Mouse (Mus musculus) urinary bladder, postnatal 25 days (tissue): ENCODE measurements around the gene Hip1r.

Experiments used
- DNase-seq: peaks from one replicate; pipeline ENCODE4 v3.0.0; 2022; ENCODE audit warnings: low spot score

Gene Hip1r

DNA sequence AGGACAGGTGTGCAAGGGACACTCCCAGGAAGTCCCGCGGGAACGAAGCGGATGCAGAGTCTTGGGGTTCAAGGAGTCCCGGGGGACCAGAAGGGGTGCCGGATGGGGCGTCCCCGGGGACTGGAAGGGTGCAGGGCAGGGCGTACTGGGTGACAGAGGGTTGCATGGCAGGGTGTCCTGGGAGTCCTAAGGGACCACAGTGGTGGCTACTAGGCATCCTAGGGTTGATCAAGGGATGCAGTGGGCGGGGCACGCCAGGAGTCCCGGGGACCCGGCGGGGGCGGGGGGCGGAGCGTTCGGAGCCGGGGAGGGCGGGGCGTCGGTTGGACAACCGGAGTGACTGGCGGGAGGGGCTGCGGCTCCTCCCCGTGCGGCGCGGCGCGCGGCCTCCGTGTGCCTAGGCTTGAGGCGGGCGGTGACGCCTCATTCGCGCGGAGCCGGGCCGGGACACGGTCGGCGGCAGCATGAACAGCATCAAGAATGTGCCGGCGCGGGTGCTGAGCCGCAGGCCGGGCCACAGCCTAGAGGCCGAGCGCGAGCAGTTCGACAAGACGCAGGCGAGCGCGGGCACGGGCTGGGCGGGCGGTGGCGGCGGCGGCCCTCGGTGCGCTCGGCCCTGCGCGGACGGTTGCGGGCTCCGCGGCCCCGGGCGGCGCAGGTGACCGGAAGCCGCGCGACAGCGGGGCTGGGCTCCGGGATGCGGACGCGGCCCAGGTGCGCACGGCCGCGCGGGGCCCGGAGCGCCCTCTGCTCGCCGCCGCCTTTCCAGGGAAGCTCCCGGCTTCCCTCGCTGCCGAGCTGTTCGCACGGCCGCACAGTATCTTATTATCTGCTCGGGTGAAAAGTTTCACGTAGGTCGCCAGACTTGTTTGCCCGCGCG lies at the start of gene Hip1r:
Hip1r (plus strand) TSS at position 330 of the 880 bp plus-strand sequence.
- peak; percentile 77 for DNase-seq

DNA sequence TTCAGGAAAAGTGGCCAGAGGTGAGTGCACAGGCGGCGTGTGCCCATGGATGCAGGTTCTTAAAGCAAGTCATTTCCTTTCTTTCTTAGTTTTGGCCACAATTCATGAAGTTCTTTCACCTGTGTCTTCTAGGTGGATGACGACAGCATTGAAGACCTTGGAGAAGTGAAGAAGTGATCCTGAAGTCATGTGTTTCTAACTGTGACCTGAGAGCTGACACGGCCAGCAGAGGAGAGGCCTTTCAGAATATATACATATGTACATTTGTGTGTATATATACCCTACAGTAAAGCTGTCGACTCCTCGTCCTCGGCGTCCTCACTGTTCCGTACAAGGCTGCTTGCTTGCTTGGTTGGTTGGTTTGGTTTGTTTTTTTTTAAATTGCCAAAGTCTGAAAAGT lies 46.3 kb upstream of the Hip1r start, which contains the start of gene Gm43518:
Gm43518 (plus strand) TSS at position 301 of the 400 bp plus-strand sequence.
- DNase-seq, result no peak

DNA sequence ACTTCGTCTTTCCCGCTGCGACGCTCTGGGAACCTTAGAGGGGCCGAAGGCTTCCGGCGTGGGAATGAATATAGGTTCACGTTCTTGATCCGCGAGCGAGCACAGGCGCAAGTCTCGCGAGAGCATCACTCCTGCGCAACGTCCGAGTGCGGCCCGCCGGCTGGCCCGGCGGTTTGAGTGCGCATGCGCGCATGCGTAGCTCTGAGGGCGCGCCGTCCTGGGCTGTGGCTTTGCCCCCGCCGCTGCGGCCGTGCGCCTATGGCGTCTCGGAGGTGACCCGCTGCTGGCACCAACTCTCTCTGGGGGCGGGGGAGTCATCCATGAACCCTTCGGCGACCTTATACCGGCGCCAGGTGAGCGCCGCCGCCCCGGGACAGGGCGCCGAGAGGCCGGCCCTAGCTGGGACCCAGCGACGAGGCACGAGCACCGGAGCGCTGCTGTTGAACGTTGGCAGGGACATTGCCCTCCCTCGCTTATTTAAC lies 42.9 kb upstream of the Hip1r start, which contains the start of gene Ccdc62:
Ccdc62 (plus strand) TSS at position 172 of the 482 bp plus-strand sequence.
- peak; percentile 91 for DNase-seq

DNA sequence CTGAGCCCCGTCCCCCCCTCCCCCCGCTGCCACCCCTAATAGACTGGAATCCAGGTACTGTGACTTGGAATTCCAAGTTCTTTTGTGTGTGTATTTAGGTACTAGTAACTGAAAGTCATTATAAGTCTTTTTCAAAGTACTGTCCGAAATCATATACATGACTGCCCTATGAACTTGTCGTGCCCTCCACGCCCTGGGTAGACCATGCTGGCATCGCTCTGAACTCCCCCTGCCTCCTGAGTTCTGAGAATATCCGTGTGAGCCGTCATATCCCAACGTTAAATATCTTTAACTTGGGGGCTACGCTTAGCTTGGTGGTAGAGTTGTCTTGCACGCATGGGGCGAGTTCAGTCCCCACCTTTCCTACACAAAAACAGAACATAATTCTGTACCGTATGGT lies 42.3 kb upstream of the Hip1r start:
- DNase-seq, result no peak

DNA sequence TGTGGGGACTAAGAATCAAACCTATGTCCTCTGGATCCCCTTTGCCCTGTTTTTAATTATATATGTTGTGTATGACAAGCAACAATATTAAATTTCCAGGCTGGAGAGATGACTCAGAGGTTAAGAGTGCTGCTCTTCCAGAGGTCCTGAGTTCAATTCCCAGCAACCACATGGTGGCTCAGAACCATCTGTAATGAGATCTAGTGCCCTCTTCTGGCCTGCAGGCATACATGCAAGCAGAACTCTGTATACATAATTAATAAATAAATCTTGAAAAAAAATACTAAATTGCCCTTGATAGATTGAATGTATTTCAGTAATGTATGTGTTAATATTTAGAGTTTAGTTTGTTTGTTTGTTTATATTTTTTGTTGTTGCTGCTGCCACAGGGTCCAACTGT lies 40.5 kb upstream of the Hip1r start:
- DNase-seq, result no peak

DNA sequence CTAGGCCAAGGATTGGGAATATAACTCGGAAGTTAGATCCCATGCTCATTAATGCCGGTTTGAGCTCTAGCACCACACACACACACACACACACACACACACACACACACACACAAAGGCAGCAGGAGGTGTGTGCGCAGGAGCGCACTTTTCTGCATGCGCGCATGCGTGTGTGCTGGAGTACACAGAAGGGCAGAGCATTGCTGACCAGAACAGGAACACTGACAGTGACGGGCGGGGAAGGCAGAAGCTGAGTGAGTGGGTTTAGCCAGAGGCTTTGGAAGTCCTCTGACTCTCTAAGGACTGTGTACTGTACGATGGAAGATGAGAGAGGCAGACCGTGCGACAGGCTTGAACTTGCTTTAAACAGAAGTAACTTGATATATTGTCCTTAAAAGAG lies 39.9 kb upstream of the Hip1r start:
- DNase-seq, result no peak

DNA sequence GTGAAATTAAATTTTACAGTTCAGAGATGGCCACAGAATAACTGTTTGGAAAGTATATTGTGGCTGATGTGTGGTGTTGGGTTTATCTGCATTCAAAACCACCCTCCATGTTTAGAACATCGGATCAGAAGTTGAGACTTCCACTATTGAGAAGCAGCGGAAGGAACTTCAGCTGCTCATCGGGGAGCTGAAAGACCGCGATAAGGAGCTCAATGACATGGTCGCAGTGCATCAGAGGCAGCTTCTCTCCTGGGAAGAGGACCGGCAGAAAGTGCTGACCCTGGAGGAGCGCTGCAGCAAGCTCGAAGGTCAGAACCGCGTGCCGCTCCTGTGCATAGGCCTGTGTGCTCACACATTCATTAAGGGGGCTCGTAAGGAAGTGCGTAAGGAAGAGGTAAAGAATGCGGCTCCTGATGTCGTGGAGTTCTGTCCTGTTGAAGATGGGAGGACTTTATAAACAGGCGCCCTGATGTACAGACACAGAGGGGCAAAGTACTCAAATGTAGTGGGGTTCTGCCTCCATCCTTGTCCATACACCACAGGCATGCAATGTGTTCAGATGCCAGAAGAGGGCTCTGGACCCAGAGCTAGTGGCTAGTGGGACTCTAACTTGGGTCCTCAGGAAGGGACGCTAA lies 39.4 kb upstream of the Hip1r start:
- no peak for DNase-seq

DNA sequence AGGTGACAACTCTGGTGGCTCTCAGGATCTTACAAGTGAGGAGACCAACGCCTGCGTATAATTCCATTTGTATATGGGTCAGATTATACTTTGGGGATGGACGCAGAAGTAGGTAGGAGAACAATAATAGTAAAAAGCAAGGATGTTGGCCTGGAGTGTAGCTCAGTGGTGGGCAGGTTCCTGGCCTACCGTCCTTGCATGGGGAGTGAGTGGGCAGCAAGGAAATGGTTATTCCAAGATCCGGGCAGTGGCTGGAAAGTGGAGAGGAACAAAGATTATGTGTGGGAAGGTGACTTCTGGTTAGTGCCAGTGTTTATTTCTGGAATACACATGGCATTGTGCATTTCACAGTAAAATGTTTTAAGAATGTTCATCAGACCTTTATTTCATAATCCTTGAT lies 37.5 kb upstream of the Hip1r start:
- DNase-seq, result no peak

DNA sequence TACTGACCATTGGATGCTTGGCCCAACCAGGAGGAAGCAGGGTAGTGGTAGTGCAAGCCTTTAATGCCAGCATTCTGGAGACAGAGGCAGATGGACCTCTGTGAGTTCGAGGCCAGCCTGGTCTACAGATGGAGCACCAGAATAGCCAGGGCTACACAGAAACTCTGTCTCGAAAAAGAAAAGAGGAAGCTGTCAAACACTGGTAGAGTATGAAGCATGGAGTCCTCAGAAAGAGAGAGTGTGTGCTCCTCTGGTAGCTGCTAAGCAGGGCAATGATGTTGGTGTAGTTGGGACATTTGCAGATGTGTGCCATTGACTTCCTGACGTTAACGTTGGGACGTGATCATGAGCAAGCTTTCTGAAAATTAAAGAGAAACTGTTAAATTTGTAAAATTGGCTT lies 34.9 kb upstream of the Hip1r start:
- DNase-seq, result no peak

DNA sequence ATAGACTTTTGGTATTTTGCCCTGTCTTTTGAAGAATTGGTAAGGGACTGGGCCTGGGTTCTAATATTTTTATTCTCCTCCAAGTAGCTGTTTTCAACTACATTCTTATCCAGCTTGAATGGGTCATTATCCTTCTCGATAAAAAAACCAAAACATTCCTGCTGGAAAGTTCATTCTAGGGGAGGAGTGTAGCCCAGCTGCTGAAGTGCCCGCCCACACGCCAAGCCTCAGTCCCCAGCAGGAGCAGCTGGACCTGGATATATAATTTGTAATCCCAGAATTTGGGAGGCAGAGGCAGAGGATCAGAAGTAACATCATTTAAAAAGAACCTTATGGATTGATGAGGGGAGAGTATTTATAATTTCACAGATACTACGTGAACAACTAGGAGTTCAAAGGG lies 26.9 kb upstream of the Hip1r start:
- DNase-seq, result no peak

DNA sequence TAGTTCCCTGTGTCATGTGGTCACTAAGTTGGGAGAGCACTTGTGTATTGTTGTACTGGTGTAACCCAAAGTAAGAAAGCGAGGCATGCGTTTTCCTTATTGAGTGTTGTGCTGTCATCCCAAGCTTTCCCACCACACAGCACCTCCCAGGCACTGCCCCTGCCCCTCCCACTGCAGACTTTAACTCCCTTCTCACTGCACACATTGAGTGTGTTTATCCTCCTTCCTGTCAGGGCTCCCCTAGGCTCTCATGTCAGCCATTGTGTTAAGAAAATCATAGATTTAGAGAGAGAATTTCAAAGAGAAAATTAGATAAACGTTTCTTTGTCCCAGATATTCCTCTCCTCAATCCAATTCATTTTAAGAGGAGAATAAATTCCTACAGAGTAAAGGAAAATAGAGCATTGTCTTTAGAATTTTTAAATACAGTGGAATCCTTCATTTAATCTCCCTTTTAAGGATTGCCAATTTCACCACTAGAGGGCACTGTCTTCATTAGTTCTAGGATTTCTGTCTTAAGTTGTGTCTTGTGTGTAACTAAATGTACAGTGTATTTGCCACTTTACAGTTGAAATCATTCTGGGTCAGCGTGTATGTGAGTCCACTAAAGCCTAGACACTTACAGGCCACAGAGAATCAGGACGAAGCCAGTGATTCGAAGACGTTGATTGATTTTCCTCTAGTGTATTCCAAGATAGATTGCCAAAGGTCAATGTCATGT lies 26.2 kb upstream of the Hip1r start:
- DNase-seq, result no peak

DNA sequence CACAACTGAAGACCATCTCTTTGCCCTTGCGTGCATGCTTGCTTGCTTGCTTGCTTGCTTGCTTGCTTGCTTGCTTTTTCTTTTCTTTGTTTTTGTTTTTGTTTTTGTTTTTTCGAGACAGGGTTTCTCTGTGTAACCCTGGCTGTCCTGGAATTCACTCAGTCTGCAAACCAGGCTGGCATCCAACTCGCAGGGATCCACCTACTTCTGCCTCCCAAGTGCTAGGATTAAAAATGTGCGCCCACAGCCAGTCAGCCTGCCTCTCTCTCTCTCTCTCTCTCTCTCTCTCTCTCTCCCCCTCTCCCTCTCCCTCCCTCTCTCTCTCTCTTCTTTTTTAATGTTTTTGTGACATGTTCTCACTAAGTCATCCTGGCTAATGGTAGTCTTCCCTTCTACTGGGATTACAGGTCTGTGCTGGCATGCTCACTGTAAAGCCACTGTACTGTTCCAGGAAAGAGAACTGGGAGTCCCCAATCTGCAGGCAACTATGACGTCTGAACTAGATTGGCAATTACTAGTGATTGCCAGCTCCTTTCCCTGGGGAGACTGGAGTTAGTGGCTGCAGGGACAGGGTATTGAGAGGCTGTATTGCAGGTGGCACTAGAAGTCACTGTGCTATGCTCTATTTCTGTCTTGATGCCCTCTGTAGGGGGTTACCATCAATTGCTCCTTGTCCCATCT lies 20.9 kb upstream of the Hip1r start:
- no peak for DNase-seq

DNA sequence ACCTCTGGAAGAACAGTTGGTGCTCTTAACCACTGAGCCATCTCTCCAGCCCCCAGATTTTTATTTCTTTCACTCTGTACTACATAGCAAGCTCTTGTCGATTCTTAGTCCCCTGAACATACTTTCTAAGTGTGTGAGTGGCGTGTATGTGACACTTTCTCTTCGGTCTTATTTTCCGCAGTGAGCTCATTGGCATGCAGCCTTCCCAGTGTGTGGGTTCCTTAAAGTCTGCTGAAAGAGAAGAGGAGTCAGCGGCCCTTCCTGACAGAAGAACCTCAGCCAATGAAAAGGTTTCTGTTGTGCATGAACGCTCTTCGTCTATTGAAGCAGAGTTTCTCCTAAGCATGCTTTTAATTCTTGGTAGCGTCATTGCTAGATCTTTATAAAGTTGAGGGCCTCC lies 16.2 kb upstream of the Hip1r start:
- no peak for DNase-seq

DNA sequence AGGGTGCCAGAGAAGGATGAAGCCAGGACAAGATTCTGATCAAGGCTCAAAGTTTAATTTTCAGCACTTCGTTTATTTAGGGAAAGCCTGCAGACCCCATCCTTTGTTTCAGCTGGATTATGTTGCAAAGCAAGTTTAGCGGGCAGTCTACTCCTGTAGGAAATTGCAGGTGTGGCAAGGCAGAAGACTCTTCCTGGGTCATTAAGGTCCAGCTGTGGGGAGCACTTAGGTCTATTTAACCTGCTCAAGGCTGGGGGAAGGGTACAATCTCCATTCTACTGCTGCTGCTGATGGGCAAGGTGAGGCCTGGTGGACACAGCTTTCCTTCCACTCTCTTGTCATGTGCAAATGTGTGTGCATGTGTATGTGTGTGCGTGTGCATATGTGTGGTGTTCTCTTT lies 14.4 kb upstream of the Hip1r start:
- DNase-seq, result no peak

DNA sequence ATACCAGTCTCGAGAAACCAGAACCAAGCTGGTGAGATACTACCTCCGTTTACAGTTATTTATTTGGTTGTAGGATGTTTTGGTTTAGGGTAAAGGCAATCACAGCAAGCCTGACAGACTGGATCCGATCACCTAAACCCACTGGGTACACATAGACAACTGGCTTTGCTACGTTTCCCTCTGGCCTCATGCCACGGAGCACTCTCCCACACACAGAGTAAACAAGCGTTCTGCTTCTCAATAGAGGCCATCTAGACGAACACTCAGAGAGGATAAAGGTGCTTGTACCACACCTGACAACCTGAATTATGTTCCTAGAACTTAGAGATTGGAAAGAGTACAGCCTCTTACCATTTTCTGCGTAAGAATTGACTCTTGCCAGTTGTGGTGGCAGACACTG lies 13.3 kb upstream of the Hip1r start:
- no peak for DNase-seq

DNA sequence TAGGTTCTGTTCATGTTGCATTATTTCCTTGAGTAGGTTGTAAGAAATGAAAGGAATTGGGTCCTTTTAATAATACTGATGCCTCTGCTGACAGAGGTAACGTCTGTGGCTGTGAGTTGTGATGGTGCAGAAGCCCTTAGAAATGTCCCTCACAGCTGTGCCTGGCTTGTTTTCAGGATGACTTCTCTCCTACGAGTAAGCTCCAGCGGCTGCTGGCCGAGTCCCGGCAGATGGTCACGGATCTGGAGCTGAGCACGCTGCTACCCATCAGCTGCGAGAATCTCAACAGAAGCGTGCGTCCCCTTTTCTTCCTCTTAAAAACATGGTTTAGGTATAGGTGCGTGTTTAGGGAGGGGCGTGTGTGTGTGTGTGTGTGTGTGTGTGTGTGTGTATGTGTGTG lies 12.4 kb upstream of the Hip1r start:
- DNase-seq, result no peak

DNA sequence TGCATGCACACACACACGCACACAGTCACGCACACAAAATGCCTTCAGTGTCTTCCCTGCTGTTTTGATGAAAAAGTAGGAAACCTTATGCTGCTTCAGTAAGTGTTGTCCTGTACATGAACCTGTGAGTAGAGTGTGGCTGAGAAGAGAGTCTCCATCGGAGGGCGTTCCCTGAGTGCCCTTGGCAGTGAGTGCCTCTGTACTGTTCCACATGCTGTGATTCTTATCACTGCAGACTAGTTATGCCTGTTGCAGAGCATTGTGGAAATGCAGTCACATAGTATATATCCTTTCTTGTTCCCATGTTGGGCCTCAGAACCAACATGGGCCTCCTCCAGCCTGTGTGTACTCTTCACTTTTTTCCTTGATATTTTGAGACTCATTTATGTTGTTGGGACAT lies 9.2 kb upstream of the Hip1r start:
- no peak for DNase-seq

DNA sequence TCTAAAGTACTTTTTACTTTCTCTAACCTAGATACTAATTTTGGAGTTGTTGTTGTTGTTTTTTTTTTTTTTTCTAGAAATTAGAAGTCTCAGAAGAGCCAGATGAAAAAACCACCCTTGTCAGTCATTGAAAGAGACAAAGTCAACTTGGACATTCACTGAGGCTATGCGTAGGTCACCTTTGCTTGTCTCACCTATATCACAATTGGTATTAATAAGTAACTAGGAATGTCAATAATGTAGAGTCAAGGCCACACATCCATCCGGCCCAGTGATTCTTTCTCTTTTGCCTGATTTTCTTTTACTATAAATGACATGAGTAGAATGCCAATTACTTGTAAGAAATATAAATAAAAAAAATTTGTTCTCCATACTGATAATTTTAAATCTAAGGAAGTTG lies 6.7 kb upstream of the Hip1r start:
- no peak for DNase-seq

DNA sequence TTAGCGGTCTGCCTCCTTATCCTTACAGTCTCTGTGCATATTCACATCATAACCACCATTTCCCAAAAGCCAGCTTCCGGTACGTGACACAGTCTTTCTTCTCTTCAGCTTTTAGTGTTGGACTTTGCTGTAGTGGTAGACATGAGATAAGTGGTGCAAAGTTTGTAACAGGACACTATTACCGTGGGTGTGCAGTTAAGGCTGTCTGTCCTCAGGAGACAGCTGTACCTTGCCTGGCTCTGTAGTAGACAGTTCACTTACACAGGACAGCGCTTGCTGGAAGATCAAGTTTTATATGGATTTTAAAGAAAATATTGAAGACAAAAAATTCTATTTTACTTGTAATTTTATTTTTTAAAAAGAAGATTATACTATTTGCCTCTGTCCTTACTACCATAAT lies 5.0 kb upstream of the Hip1r start:
- no peak for DNase-seq

DNA sequence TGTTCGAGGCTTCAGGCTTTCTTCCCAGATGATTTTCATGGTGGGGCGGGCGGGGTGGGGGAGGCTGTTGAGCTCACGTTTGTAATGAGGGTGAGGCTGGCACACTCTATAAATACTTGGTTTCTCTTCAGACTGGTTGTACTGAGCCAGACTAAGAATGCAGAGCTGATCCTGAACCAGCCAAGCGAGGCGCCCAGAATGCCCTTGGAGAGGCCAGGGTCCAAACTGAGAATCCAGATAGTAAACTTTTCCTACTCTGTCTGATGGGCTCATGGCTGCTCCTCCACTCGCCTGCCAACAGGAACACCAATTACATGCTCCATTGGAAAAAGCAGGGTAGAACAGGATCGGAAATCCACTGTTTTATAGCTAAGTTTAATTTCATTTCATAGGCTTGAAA lies 4.2 kb upstream of the Hip1r start:
- no peak for DNase-seq

DNA sequence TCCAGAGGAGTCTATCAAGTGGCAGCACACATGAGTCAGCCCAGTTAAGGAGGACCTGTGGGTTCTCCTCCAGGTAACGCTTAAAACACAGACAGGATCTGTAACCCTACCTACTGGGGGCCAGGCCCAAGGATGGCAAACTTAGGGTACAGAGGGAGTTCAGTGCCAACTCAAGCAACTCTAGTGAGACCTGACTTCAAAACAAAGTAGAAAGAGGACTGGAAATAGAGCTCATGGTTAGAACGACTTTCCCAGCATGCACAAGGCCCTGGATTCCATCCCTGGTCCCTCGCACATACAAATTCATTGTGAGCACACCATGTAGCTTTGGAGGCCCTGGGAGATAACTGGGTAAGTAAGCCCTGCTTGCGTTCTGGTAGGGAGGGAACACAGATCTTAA lies 2.9 kb upstream of the Hip1r start:
- DNase-seq, result no peak

DNA sequence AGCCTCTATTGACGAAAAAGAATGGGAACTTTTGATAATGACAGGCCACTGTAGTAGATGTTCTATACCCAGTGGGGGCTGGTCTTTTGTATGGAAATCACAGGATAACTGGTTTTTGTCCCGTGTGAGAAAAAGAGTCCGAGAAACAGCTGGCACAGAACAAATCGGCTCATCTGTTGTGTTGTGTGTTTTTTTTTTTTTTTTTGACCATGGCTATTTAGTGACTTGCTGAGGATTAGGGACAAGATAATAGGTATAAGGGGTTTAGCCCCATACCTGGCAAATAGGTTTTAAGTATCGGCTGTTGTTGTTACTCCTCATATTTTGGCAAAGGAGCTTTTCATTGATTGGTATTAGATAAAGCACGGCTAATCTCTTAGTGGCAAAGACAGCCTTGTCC lies 975 bp upstream of the Hip1r start:
- DNase-seq, result no peak
